Mouse (Mus musculus) ovary, postnatal 36 days (tissue): Measurements from ENCODE around the gene Gata5.
A peak's percentile ranks its signal among the peaks of the same experiment; 100 is the strongest.

Experiments
- DNase-seq: peaks from one replicate; pipeline ENCODE4 v3.0.0; 2022; ENCODE audit warnings: low spot score, mixed read lengths

The Gata5 gene

DNA sequence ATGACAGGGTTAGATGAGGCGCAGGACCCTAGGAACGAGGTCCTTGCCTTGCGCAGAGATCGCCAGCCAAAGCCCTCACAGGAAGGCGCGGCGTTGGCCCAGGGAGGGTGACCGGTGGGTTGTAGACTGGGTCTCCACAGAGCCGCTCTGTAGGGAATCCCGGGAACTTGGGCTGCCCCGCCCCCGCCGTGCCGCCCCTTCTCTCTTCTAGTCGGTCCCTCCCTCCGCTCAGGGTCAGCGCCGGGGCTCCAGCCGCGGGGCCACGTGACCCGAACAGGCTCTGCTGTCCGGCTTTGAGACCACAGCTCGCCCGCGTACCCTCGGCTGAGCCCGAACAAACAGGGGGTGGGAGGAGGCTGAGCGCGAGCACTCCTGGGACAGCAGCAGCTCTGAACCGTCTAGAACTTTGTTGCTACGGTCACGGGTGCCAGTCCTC lies at the start of gene Gata5:
Gene Gata5, minus strand, starts transcription at position 149 of the 436 bp plus-strand sequence.
- DNase-seq = peak; percentile 48

DNA sequence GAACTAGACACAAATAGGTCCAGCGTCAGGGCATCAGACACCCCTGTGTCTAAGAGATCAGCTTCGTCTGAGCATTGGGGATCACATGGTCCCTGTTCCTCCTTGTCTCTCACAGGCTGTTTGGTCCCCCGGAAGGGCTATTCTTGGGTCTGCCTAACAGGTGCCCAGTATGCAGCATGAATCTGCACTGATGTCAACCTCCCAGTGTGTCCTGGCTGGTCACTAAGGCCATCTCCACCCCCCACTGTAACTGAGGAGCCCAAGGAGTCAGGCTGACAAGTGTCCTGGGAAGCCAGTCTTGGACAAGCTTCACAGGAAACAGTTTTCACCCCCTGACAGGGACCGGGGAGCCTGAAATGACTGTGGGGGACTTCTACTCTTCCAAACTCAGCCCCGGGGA lies 42.2 kb upstream of the Gata5 start:
- no peak for DNase-seq

DNA sequence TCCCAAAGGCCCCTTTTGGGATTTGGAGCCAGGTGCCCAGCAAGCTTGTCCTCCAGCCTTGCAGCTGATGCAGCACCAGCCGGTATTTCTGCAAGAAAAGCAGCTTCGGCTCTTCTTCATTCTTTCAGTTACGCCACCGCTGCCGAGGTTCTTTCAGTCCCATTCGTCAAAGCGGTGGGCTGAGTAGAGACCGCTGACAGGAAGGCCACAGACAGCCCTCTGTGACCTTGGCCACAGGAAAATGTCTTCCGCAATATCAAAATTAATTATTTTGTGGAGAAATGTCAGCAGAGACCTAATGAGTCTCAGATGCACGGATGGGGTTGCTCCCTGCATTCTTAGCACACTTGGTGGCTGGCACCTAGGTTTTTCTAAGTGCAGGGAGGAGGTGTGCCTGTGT lies 38.8 kb upstream of the Gata5 start:
- DNase-seq = no peak

DNA sequence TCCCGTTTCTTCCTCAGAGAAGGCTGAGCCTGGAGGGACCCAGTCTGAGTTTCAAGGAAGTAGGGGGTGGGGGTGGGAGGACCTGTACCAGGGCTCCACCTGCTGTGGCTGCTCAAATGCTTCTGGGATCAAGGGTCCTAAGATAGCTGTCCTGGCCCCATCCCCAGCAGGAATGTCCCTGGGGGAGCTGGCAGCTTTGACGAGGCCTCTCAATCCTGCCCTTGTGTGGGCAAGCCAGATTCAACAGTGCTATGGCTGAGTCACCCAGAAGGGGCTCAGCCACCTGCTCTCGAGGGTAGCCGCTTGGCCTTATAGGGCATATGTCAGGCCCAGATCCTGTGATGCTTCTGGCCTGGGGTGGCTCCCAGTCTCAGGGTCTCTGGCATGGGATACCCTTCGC lies 33.9 kb upstream of the Gata5 start:
- DNase-seq = no peak

DNA sequence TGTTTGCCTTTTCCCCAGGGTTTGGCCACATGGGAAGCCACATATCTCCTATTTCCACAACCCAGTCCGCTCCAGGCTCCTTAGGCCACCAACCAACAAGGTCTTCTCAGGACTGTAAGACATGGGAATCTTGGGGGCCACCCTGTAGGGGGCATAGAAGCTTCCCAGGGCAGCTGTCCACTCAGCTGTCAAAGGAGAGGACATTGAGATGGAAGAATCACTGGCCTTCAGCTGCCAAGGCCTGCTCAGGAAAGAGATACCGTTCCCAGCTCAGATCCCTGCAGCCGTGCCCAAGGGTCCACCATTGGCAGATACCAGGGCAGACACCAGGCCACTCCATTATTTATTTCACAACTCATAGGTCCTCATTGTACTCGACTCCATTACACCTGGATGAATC lies 32.9 kb upstream of the Gata5 start:
- no peak for DNase-seq

DNA sequence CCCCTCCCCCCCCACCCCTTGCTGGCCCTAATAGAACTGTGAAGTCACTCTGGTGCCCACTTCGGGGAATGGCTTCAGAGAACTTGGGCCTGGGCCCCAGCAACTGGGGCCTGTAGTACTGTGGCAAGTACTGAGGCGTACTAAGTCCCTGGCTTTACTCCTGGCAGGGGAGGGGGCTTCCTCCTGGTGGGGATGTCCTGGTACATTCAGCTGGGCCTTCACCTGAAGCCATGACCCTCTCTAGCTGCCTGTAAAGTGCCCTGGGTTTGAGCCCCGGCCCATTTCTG lies 28.9 kb upstream of the Gata5 start:
- no peak for DNase-seq

DNA sequence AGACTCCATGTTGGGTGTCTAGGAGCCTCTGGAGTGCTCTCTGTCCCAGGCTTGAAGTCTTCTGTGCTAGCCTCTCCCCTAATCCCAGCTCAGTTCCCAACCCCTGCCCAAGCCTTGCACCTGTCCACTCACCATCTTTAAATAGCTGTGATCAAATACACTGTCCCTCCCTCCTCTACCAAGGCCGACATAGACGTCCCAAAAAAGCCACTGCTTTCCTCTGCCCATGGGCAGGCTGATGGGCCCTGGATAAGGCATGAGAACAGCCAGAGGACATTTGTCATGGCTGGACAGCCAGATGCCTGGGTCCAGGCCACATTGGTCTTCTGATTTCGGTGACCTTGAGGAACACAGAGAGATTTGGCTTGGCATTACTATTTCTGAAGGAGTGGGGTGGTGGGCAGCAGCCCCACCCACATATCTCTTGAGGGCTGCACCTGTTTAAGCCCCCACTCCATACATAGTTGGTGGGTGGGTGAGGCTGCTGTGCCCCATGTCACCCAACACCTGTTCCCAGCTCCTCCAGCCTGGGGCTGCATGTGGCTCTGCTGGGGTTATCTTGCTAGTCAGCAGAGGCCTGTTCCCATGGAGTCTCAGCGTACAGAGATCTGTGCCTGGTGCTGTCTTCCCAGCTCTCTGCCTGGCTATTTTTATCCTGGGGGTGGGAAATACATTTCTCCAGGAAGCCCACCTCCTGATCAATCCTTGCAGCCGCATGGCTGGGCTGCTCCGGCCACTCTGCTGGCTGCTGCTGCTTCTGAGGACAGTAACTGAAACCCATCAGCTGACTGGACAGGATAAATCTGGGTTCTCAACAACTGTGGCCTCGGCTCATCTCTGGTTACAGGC lies 28.3 kb upstream of the Gata5 start:
- no peak for DNase-seq

DNA sequence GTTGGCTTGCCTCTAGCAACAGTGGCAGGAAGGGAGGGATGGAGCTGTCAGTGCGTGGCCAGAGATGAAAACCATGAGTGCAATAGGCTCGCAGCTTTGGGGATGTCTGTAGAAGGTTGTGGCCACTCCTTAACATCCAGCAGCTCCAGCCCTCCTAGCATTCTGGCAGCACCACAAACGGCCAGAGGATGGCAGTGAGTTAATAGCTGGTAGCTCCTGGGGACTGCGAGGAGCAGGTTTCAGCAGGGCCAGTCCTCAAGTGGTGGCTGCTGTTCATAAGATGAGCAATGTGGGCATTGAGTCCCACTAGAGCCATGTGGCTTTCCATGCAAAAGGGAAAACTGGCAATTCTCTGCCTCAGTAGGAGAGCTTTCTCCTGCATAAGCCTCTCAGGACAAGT lies 24.6 kb upstream of the Gata5 start:
- no peak for DNase-seq

DNA sequence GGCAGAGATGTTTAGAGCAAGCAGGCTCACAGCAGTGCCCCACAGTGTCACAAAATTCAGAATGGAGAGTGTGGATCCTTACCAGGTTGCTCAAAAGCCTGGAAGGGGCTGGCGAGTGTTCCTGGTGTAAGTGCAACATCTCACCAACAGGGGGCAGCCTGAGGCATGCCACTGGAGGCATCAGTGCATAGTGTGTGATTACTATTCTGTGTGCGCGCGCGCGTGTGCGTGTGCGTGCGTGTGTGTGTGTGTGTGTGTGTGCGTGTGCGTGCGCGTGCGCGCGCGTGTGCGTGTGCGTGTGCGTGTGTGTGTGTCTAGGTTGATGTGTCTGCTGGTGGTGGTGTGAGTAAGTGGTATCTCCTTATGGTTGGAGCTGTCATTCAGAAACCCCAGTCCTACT lies 18.8 kb upstream of the Gata5 start:
- peak; percentile 23 for DNase-seq

DNA sequence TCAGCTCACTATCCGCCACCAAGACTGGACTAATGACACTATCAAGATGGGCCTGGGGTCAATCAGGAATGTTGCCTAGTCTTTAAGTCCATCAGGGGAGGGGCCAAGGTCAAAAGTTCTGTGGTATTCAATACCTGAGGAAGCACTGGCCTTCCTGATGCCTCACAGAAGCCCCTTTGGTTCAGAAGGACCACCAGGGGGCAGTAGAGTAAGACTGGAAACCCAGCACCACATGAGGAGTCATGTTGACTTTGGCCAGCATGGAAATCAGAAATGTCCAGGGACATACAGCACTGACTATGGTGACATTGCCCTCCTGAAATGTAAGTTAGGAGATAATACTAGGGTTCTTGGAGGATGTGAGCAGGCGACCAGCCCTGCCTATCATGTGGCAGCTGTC lies 16.2 kb upstream of the Gata5 start:
- DNase-seq = no peak

DNA sequence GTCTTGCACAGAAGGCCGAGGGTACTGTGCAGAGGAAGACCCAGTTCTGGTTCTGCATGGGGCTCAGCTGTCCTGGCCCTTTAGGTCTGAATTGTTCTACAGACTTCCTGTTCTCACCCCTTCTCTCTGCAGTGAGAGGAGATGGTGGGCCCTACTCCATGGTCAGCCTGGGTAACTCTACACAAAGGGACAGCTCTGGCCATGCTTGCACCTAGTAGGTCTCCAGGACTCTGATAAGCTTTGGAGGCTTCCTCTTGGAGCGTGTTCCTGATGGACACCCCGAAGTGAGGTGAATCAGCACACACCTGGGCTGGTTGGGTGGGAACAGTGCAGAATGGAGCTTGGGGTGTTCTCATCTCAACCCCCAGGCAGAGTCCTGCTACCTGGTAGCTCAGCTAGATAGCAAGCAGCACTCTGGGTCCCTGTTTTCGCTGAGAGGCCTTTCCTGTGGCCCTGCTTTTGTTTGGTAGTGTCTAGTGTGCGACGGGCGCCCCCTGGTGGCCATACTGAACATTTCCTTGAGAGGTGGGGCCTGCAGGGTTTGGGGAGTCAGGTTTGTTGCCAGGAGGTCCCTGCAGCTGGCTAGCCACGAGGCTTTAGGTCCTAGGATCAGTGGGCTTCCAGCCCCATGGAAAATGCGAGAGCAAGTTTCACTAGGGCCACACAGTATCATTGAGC lies 12.5 kb upstream of the Gata5 start:
- DNase-seq = peak; percentile 73

DNA sequence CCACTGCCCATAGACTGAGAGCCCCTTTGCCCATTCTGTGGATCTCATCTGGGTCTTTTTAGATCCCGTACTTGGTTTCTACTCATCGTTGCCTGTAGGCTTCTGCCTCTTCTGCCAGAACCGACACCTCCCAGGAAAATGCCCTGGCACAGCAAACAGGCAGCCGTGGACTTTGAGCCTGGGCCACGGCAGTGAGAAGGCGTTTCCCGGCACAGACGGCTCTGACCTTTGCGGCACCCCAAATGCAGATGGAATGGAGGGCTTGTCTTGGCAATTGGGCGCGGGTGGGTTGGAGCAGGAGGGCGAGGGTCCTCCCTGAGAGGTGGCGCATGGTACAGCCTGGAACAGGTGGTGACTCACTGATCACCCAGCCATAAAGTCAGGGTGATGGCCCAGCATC lies 8.6 kb upstream of the Gata5 start:
- no peak for DNase-seq

DNA sequence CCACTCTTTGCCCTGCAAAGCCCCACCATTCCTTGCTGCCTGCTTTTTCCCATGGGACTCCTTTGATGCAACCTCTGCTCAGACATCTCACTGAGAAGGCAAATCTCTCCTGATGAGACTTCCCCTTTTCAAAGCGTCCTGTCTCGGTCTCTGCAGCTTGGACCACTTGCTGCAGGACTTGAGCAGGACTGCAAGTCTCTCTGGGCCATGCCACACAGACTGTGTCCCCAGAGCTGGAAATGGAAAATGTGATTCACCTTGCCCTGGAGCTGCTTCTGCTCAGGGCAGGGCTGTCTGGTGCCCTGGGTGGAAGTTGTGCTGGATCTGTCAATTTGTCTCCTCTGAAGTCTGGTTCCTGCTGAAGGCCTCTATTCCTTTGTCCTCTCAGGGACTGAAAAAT lies 7.7 kb upstream of the Gata5 start:
- no peak for DNase-seq

DNA sequence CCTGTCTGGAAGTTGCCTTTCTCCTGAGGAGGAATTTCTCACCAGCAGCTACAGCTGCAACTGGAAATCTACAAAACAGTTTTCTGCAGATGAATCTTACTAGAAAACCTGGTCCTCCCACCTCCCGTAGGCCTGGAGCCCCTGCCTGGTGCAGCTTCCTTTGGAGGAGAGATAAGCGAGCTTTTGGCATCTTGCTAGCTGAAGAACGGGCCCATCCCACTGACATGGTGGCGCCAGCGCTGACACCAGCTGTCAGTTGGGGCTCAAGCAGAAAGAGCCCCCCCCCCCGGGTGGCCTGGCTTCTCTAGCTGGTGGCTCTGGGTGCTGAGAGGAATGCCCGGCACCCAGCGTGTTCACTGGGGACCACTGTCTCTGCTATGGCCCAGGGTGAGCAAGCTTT lies 6.7 kb upstream of the Gata5 start:
- DNase-seq = no peak

DNA sequence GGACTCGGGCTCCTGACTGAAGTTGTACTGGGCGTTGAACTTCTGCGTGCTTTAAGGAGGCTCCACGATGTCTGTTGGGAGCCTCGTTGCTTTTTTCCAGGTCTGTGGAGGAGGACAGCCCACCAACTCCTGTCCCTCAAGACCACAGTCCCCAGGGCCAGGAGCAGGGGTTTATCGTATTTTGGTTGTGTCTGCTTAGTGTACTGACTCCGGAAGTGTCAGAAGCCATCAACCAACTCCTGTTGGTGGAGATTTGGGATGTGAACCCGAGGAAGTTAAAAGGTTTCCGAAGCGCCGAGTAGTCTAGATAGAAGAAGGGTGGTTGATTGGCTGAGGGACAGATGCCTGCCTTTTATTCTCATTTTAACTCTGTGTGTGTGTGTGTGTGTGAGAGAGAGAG lies 5.4 kb upstream of the Gata5 start:
- no peak for DNase-seq

DNA sequence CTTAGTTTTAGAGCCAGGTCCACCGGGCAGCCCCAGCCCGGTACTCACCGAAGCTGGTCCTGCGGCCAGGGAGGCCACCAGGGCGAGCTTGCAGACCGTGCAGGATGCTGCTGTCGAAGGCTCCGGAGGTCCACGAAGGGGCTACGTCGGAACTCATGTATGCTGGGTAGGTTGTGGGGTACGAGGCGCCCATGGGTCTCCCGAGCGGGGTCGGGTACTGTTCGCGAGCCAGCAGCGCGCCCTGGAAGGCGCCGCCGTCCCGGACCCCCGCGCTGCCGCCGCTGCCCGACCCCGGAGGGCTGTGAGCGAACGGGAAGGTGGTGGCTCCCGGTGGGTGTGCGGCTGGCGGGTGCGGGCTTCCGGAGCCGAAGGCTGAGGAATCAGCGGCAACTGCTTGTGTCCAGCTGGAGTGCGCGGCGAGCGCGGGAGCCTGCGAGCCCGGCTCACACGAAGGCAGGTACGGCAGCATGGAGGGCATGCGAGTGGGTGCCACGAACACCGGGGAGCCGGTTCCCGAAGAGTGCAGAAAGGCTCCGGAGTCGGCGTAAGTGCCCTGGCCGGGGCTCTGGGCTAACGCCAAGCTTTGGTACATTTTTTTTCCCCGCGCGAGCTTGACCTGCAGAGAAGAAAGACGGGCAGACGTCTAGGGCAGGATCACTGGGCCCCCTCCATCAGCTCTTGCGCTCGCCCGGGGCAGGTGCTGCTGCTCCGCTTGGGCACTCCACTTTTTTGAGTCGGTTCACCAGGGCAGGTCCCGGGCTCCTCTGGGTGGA lies 535 bp downstream of the Gata5 start:
- DNase-seq = no peak

DNA sequence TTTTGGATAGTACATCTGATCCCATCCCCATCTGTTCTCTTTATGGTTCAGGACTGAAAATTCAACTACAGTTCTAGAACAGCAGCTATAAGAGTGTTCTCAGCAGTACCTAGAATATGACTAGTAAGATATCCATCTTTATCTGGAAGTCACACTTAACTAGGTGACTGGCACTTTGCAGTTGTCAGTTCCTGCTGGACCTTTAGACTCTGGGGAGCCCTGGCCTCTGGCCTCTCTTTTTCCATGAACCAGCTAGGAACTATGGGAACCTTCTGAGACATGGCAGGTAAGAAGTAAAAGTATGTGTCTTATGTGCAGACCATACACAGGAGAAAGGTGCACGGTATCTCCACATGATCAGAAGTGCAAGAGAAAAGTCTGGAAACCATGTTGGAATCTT lies 5.0 kb downstream of the Gata5 start:
- DNase-seq = no peak

DNA sequence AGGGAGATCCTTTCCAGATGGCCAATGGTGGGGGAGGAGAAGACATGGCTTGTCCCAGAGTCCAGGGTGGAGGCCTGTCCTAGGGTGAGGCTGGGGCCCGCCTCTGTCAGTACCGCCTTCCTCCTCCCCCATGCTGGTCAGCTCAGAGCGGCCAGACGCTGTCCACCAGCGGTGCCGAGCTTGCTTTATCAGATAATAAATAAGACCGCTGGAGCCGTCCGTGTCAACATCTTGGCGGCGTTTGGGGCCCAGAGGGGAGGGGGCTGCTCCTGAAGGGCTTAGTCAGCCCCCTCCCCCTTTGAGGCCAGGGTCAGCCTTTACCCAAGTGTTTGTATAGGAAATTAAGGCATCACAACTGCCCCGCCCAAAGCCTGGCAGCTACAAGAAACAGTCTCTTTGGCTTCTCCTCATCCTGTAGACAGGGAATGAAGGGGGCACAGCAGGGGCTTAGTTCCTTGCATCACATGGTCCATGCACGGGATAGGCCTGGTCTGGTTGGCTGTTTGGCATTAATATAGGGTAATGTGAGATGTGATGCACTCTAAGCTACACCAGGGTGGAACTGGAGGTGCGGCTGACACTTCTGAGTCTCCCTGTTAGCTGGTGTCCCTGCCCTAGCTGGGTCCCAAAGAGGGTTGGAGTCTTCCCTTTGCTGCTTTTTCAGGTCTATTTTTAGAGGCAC lies 11.7 kb downstream of the Gata5 start:
- no peak for DNase-seq

DNA sequence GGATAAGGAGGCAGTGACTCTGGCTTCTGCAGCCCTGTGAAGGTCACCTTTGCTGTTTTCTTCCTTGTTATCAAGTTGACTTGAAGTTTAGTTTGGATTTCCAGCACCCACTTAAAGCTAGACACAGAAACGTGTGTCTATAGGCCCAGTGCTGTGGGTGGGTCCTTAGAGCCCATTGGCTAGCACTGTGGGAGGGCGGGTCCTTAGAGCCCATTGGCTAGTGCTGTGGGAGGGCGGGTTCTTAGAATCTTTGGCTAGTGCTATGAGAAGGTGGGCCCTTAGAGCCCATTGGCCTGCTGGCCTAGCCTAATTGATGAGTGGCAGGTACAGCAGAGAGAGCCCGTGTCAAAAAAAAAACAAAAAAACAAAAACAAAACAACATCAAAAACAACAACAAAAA lies 14.3 kb downstream of the Gata5 start:
- DNase-seq = no peak

DNA sequence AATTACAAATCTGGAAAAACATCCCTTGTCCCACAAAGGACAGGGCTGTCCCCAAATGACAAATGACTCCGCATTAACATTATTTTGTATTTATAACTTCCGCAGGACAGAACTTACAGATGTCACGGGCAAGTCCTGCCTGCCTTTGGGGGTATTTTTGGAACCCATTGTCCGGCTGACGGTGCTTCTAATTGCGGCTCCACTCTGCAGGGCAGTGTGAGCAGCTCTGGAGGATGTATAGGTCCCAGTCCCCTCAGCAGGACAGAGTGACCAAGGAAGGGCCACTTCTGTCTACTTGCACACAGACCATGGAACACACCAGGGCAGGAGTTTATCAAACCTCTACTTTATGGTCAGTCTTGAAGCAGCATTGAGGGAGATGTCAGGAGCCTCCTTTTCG lies 16.9 kb downstream of the Gata5 start:
- no peak for DNase-seq

DNA sequence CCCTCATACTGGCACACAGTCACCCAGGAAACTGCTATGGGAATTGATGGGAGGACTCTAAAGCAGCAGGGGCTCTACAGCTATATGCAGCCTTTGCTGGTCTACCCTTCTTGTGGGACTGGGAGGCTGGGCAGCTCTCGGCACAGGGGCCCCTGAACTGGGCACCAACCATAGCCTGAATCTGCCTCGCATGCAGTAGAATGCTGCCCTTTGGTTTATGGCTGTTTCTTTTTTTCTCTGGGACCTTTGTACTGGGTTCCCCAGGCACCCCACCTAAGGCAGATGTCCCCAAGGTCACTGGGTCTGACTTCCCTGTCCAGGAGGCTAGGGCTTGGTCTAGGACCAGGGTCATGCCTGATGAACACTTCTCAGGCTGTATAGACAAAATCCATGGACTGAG lies 20.2 kb downstream of the Gata5 start:
- DNase-seq = no peak

DNA sequence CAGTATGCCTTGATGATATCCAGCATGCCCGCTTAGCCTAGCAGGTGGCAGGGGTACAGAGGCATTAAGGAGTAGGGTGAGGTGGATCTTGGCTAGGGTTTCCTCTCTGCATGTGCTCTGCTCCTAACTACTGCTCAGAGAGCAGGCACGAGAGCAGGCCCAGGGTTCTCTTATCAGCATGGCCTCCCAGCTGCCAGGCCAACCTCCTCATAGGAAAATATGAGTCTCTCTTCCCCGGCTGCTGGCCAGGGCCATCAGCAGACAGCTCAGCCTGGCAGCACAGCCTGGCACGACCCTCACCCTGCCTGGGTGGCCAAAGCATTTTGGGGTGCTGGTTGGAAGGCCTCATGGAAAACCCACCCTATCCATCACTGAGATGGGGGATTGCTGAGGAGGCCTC lies 23.4 kb downstream of the Gata5 start:
- DNase-seq = no peak

DNA sequence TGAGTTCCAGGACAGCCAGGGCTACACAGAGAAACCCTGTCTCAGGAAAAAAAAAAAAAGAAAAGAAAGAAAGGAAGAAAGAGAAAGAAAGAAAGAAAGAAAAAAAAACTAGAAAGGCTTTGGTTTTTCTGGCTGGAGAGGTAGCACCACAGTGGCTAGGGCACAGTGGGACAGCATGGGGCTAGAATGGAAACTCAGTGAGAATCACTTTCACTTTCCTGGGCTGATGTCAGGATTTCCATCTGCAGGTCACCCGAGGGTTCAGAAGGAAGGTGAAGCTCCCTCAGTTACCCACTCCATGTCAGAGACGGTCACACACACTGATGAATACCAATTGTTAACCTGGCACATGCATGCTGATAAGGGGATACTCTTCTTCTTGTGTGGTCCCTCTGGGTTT lies 26.8 kb downstream of the Gata5 start:
- no peak for DNase-seq
